Mouse (Mus musculus) A20 (cell line): ENCODE results near the gene Elf1.
A peak's percentile ranks its signal among the peaks of the same experiment; 100 is the strongest.
"Not testable (repeated sequence)": the region's sequence is repeated elsewhere in the genome, so short reads cannot be mapped to it uniquely, and the experiment has no call there.

Source experiments
- DNase-seq: peaks from one replicate; pipeline ENCODE4 v3.0.0-alpha.2; 2011; ENCODE audit warnings: low read depth, low spot score

Elf1 gene

GRCm38 (mm10) chr14:79521056-79521455, 40.1 kb downstream of the Elf1 start:
- peak; percentile 76 for DNase-seq

DNA sequence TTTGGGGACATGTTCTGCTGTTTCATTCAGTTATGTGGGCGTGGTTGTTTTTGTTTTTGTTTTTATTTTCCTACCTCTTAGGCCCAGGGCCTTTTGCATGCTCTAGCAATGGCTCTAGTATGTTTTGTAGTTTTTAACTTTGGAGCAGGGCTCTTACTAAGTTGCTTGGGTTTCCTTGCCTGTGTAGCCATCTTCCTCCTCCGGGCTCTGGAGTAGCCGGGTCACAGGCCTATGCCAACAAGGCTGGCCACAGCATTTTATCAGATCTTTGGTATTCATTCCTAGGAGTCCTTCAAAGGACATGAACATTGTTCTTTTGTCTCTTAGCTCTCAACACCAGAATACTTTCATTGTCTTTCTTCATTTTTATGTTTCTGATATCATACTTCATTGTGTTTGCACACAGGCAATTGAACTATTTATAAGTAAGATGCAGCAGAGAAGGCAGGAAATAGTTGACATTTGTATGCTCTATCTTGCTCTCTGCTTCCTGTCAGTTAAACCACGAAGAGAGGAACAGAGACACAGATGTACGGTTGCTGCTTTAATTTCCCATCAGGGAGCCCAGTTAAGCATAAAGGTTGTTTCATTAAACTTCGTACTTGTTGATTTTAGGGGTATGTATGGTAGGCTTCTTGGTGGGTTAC, 40.6 kb downstream of the Elf1 start:
- peak; percentile 83 for DNase-seq

GRCm38 (mm10) chr14:79522387-79522786, 41.4 kb downstream of the Elf1 start:
- DNase-seq, result peak; percentile 74

GRCm38 (mm10) chr14:79526106-79526505, 45.1 kb downstream of the Elf1 start:
- DNase-seq, result not testable (repeated sequence)

DNA sequence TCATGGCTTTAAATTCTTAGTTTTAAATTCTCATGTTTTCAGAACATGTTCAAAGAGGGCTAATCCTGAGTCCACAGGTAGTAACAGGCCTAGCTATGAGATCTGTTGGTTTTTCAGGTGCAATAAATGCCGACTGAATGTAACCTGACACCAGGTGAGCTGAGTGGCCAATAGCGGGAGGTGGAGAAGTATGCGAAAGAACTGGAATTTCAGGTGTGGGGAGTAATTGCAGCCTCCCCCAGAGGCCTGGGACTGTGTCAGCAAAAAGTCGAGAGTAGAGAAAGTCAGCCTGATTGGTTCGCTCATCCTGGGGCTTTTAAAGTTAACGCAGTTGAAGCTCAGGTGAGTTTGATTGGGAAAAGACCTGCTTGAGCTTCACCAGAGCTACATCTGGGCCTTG, 46.7 kb downstream of the Elf1 start:
- no peak for DNase-seq

GRCm38 (mm10) chr14:79529581-79530554, 48.9 kb downstream of the Elf1 start:
- DNase-seq, result peak; percentile 80

- peak; percentile 63 for DNase-seq
Observed at GRCm38 (mm10) chr14:79530761-79531160, 49.8 kb downstream of the Elf1 start.

DNA sequence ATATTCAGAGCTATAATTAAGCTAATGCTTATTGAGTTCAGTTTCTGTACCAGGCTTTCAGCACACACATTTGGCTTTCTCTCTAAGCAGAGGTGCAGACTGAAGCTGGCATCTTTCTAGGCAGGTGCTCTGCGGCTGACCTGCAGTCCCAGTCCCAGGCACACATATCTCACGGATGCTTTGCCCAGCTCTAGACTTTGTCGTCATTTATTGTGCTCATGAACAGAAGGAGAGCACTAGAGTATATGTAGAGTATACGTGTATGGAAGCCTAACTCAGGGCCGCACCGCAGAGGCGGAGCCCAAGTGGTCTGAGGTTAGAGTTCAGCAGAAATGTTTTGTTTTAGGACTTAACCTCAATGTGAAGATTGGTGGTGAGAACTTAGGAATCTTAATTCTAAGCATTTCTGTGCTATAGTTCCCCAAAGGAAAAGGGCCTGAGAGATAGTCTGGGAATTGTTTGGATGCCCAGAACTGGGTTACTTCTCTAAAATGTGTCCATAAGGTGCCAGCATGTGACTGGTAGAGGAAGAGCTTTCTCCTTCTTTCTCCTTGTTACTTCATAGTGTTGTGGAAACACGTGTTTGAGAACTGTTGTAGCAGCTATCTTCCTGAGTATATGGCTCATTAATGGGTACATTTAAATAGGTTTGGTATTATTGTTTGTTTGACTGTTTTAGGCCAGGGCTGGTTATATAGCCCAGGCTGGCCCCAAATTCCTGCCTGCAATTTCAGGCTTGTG, 51.2 kb downstream of the Elf1 start:
- peak; percentile 73 for DNase-seq

- peak; percentile 86 for DNase-seq
Observed at GRCm38 (mm10) chr14:79533350-79533749, 52.4 kb downstream of the Elf1 start.

- DNase-seq, result no peak
Observed at GRCm38 (mm10) chr14:79534206-79534605, 53.2 kb downstream of the Elf1 start.

- not testable (repeated sequence) for DNase-seq
Observed at GRCm38 (mm10) chr14:79534656-79535055, 53.7 kb downstream of the Elf1 start.

GRCm38 (mm10) chr14:79535318-79535717, 54.3 kb downstream of the Elf1 start:
- DNase-seq, result peak; percentile 77

GRCm38 (mm10) chr14:79536011-79536410, 55.0 kb downstream of the Elf1 start:
- no peak for DNase-seq

DNA sequence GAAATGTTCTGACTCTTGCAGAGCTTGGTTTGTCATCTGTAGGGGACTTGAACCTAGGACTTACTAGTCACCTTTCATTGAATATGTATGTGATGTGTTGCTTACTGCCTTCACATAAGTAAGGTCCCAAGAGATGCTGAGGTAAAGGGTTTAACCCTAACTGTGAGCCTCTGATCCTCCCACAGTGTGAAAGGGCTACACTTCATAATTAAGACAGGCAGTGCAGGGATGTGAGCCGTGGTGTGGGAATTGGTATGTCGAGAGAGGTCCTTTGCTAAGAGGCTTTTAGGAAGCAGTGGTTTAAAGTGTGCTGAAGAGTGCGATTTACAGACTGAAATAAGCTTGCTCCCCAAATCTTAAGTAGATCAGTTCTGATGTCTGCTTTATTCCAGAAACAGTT, 55.8 kb downstream of the Elf1 start:
- DNase-seq, result no peak

GRCm38 (mm10) chr14:79537463-79537862, 56.5 kb downstream of the Elf1 start:
- no peak for DNase-seq

DNA sequence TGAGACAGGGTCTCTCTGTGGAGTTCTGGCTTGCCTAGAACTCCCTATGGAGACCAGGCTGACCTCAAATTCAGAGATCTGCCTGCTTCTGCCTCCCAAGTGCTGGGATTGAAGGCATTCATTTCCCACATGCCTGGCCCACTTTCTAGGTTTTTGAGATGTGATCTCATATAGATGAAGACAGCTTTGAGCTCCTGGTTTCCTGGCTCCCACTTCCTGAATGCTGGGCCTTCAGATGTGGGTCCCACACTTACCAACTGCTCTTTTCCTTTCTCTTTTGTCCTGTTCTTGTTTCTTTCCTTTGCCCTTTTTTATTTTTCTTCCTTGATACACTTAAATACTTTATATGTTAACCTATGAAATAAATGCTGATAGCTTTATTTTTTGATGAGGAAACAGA, 56.9 kb downstream of the Elf1 start:
- no peak for DNase-seq

DNA sequence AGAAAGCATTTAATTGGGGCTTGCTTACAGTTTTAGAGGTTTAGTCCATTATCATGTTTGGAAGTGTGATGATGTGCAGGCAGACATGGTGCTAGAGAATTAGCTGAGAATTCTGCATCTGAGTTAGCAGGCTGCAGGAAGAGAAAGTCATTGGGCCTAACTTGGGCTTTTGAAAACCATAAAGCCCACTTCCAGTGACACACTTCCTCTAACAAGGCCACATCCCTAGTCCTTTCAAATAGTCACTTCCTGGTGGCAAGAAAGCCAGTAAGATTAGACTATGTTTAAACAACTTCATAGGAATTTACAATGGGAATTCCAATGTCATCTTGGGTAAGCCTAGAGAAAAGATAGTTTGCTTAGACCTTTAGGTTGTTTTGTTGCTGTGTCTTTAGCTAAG, 60.6 kb downstream of the Elf1 start:
- DNase-seq, result no peak

DNA sequence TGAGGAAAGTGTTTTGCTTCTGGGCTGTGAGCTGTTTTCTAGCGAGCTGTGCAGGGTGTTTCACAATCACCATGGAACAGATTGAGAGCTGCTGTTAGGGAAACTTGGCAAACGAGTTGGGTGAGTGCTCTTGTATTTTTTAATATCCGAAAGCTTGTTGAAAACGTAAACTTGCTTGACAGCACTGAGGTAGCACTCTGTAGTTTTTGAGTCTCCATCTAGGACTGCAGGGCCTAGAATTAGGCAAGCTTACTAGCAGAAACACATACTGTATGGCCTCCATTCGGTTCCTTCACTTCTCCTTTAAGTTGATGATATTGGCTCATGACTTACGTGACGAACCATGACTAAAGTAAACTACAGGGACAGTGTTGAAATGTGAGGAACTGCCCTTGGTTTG, 68.3 kb downstream of the Elf1 start:
- DNase-seq, result no peak

- peak; percentile 19 for DNase-seq
Observed at GRCm38 (mm10) chr14:79551929-79552328, 70.9 kb downstream of the Elf1 start.

DNA sequence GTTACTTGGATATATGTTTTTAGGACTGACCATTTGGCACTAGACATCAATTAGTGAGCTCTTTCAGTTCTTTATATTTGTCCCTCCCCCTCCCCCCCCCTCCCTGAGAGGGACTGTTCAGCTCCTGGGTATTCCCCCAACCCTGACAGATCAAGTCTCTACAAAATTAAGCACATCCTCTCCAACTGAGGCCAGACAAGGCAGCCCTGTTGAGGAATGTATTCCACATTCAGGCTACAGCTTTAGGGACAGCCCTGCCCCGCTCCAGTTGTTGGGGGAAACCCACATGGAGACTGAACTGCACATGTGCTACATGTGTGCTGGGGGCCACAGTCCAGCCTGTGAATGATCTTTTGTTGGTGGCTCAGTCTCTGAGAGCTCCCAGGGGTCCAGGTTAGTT, 71.9 kb downstream of the Elf1 start:
- DNase-seq, result peak; percentile 82

DNA sequence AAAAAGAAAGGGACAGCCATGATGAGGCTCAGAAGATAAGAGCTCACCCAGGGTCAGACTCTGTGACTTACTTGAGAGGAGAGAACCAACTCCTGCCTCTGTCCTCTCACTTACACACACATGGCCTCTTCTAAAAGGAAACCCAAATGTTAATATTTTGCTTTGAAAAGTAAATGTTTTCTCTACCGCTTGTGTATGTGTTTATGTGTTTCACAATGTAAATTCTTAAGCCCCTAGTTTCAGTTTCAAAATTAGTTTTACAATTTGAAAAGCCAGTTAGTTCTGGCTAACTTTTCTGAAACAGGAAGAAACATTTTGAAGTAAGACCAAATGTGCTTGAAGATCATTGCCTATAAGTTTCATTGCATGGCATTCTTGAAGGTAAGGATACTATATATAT, 76.8 kb downstream of the Elf1 start:
- peak; percentile 73 for DNase-seq

GRCm38 (mm10) chr14:79562745-79563144, 81.8 kb downstream of the Elf1 start:
- DNase-seq, result peak; percentile 64
